Mouse (Mus musculus): ENCODE results near the gene Ldlr. TPM values are rescaled to one million over a fixed set of nuclear protein-coding genes. Genes with fewer than 3 reads are reported as not detected.

Gene Ldlr
- 70.7 and 74.7 TPM in 2 replicates for polyA plus RNA-seq (2012; rRNA removed)

DNA sequence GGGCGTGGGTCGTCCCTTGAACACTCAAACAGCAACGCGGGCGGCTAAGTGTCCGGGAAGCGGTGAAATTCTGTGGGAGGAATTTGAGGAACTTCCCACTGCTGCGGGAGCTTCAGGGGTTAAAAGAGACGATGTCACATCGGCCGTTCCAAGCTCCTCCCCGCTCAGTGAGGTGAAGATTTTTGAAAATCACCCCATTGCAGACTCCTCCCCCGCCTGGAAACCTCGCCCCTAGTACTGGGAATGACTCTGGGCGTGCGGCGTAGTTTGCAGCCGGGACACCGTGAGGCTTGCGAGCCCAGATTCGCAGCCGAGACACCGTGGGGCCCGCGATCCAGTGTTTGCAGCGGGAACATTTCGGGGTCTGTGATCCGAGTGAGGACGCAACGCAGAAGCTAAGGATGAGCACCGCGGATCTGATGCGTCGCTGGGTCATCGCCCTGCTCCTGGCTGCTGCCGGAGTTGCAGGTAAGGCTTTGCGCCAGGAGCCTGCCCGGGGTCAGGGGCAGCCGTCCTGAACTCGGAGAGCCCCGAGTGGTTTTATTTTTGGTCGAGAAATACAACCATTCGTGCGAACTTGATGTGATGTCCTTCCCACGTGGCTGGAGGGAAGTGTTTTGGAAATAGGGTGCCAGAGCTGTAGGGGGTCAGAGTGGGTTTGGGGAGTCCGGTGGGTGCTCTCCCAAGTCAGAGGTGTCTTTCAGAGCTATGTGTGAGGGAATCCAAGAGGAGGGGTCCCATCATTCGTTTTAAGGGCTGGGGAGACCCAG lies at the start of gene Ldlr:
Gene Ldlr, plus strand, starts transcription at position 107 of the 770 bp plus-strand sequence.

DNA sequence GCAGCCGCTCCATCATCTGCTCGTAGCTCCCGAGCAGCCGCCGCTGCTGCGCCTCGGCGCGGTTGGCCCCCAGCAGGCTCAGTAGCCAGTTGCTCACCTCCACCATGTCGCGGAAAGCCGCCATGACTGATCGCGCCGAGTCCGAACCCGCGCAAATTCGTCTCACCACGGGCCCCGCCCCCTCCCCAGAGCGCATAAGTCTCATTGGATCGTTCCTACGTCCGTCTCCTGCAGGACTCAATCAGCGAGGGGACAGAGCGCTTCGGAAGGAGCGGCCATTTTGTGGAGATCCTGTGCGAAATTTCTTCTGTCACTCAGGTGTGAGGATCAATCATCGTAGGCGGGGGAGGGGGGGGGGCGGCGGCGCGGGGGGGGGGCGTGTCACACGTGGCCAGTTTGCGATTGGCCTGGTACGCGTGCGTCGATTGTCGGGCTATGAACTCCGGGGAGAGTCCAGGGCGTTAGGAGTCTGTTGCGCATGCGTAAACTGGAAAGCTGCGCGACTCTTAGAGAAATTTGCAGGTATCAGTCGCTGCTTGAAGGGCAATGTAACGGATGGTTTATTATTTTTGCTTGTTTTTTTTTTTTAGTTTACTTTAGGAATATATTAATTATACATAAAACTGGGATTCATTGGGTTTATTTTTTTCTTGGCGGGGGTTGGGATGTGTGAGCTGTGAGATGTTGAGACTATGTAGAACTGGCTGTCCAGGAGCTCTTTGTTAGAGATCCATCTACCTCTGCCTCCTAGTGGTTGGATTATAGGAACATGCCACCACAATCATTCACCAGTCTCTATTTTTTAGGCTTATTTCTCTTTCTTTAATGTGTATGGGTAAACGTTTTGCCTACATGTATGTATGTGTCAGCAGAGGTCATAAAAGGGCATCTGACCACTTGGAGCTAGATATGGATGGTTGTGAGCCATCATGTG lies 37.1 kb downstream of the Ldlr start, which contains the start of gene Spc24:
Gene Spc24, minus strand, starts transcription at position 149 of the 934 bp plus-strand sequence.

DNA sequence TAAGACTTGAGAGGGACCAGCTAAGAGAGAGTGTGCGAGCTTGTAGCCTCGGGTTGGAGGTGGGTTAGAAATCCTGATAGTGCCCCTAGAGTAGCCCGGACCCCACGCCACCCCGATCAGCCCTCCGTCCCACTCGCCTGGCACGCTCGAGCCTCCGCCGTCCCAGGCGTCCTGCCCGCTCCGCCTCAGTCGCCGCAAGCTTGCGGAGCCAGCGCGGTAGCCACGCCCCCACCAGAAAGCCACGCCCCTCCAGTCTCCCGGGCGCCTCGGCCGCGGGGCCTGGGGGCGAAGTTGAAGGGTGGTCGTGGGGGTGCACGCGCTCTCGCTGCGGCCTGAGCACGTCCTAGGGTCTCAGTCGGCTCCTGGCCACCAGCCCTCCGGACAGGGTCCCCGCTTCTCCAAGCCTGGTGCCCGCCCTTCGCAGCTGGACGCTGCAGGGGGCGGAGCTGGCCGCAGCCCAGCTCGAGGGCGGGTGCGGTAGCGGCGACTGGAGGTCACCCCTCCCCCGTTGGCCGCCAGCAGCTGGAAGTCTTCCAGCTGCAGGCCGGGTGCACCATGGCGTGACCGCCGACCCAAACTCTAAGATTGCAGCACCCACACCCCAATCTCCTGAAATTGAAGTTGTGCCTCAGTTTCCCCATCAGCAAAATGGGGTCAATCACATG lies 75.2 kb downstream of the Ldlr start, which contains the start of gene Kank2:
Gene Kank2, minus strand, starts transcription at position 400 of the 665 bp plus-strand sequence.

Other genes with a start within 250 kb of the Ldlr start
- 86.0 and 101 TPM in 2 replicates for gene Tmed1, start 213.2 kb upstream of the Ldlr start, polyA plus RNA-seq (2012; rRNA removed)
- 3.6 and 4.4 TPM in 2 replicates for gene AB124611, start 197.3 kb upstream of the Ldlr start, polyA plus RNA-seq (2012; rRNA removed)
- gene Carm1, start 176.6 kb upstream of the Ldlr start, polyA plus RNA-seq (2012; rRNA removed), result 155 and 191 TPM in 2 replicates
- gene Timm29, start 130.8 kb upstream of the Ldlr start, polyA plus RNA-seq (2012; rRNA removed), result 39.8 and 49.5 TPM in 2 replicates
- 68.8 and 69.2 TPM in 2 replicates for gene Yipf2, start 130.7 kb upstream of the Ldlr start, polyA plus RNA-seq (2012; rRNA removed)
- gene Smarca4, start 107.3 kb upstream of the Ldlr start, polyA plus RNA-seq (2012; rRNA removed), result 71.6 and 79.7 TPM in 2 replicates
- gene Spc24, start 36.8 kb downstream of the Ldlr start, polyA plus RNA-seq (2012; rRNA removed), result 26.6 and 31.0 TPM in 2 replicates
- gene Kank2, start 75.3 kb downstream of the Ldlr start, polyA plus RNA-seq (2012; rRNA removed), result 148 and 186 TPM in 2 replicates
- 25.8 and 30.4 TPM in 2 replicates for gene Angptl8, start 112.0 kb downstream of the Ldlr start, polyA plus RNA-seq (2012; rRNA removed)
- gene Dock6, start 129.2 kb downstream of the Ldlr start, polyA plus RNA-seq (2012; rRNA removed), result 151 and 170 TPM in 2 replicates
- 49.3 and 63.0 TPM in 2 replicates for gene Rab3d, start 194.7 kb downstream of the Ldlr start, polyA plus RNA-seq (2012; rRNA removed)
- 8.4 and 9.9 TPM in 2 replicates for gene Ccdc159, start 204.0 kb downstream of the Ldlr start, polyA plus RNA-seq (2012; rRNA removed)
- 179 and 191 TPM in 2 replicates for gene Tmem205, start 204.1 kb downstream of the Ldlr start, polyA plus RNA-seq (2012; rRNA removed)
- gene Plppr2, start 213.6 kb downstream of the Ldlr start, polyA plus RNA-seq (2012; rRNA removed), result 48.0 and 52.6 TPM in 2 replicates
- gene Swsap1, start 232.3 kb downstream of the Ldlr start, polyA plus RNA-seq (2012; rRNA removed), result 7.1 and 11.2 TPM in 2 replicates
- gene Epor, start 240.0 kb downstream of the Ldlr start, polyA plus RNA-seq (2012; rRNA removed), result 3.1 and 3.4 TPM in 2 replicates